Mouse (Mus musculus): ENCODE measurements around the gene Hist1h3a. TPM values are rescaled to one million over a fixed set of nuclear protein-coding genes. Genes with fewer than 3 reads are reported as not detected.
A peak's percentile ranks its signal among the peaks of the same experiment; 100 is the strongest.
"Not testable (repeated sequence)": the region's sequence is repeated elsewhere in the genome, so short reads cannot be mapped to it uniquely, and the experiment has no call there.

Gene Hist1h3a
- 2.9 and 5.4 TPM in 2 replicates for polyA plus RNA-seq (2014; fragmentation: Nextera tagmentation; extraction: Ambion mirVana)

- not testable (repeated sequence) for H3K36me3 ChIP-seq (ENCODE audit: control insufficient read depth, insufficient read depth, low read length); H3K27me3 ChIP-seq (ENCODE audit: control insufficient read depth, insufficient read depth, low read length); H3K9me3 ChIP-seq (ENCODE audit: control insufficient read depth, low read length); H3K4me1 ChIP-seq (replicated peaks; ENCODE audit: control insufficient read depth, insufficient read depth, low read length)
- 1% methylated on average over 25 of the region's 52 CpGs for WGBS
- DNase-seq (ENCODE audit: low spot score) (peak; percentile 79), ATAC-seq (replicated peaks; ENCODE audit: low FRiP score) (peak; percentile 62)
- Histone ChIP-seq H3K4me2 (ENCODE audit: low read depth, low read length, severe bottlenecking) (peak within 1 kb of the TSS; percentile 74), H3K4me3 (ENCODE audit: low read depth, low read length) (peak within 1 kb of the TSS; percentile 55), H3K9ac (ENCODE audit: low read length) (peak within 1 kb of the TSS; percentile 77), H3K27ac (ENCODE audit: low read depth, low read length) (peak within 1 kb of the TSS; percentile 95)
Observed at GRCm38 (mm10) chr13:23761871-23762821, at the start of gene Hist1h3a. Gene Hist1h3a (minus strand): TSS chr13:23762386.

GRCm38 (mm10) chr13:23806422-23807052, 44.4 kb upstream of the Hist1h3a start, which contains the start of gene Slc17a2:
Gene Slc17a2 (plus strand): TSS chr13:23806993.
- 88% methylated on average over 15 of the region's 15 CpGs for WGBS
- DNase-seq (ENCODE audit: low spot score) (no peak), ATAC-seq (replicated peaks; ENCODE audit: low FRiP score) (no peak)
- no peaks in the 10 kb centered on the region for H3K9me3 ChIP-seq (ENCODE audit: control insufficient read depth, low read length)
- H3K27me3 ChIP-seq (ENCODE audit: control insufficient read depth, insufficient read depth, low read length) = no peaks in the 10 kb centered on the region
- H3K4me1 ChIP-seq (replicated peaks; ENCODE audit: control insufficient read depth, insufficient read depth, low read length) = no peaks in the 10 kb centered on the region
- no peak within 1 kb of the TSS for H3K4me3 ChIP-seq (ENCODE audit: low read depth, low read length)
- H3K4me2 ChIP-seq (ENCODE audit: low read depth, low read length, severe bottlenecking) = no peak within 1 kb of the TSS
- H3K9ac ChIP-seq (ENCODE audit: low read length) = no peak within 1 kb of the TSS
- no peak within 1 kb of the TSS for H3K27ac ChIP-seq (ENCODE audit: low read depth, low read length)
- no peaks in the 10 kb centered on the region for H3K36me3 ChIP-seq (ENCODE audit: control insufficient read depth, insufficient read depth, low read length)

- no peak overlapping the region for H3K4me3 ChIP-seq (ENCODE audit: low read depth, low read length)
- no peak overlapping the region for H3K4me2 ChIP-seq (ENCODE audit: low read depth, low read length, severe bottlenecking)
- H3K36me3 ChIP-seq (ENCODE audit: control insufficient read depth, insufficient read depth, low read length) = no peaks in the 10 kb centered on the region
- no peak for ATAC-seq (replicated peaks; ENCODE audit: low FRiP score)
- H3K27me3 ChIP-seq (ENCODE audit: control insufficient read depth, insufficient read depth, low read length) = no peaks in the 10 kb centered on the region
- no peak for DNase-seq (ENCODE audit: low spot score)
- WGBS = 87% methylated on average over 2 of the region's 2 CpGs
- H3K9ac ChIP-seq (ENCODE audit: low read length) = no peak overlapping the region
- H3K9me3 ChIP-seq (ENCODE audit: control insufficient read depth, low read length) = no peaks in the 10 kb centered on the region
- H3K27ac ChIP-seq (ENCODE audit: low read depth, low read length) = no peak overlapping the region
- no peaks in the 10 kb centered on the region for H3K4me1 ChIP-seq (replicated peaks; ENCODE audit: control insufficient read depth, insufficient read depth, low read length)
Observed at GRCm38 (mm10) chr13:23804532-23804931, 42.3 kb upstream of the Hist1h3a start.

GRCm38 (mm10) chr13:23799405-23799804, 37.2 kb upstream of the Hist1h3a start:
- no peak for DNase-seq (ENCODE audit: low spot score)
- no peak overlapping the region for H3K27ac ChIP-seq (ENCODE audit: low read depth, low read length)
- WGBS = 91% methylated on average over 5 of the region's 5 CpGs
- H3K4me2 ChIP-seq (ENCODE audit: low read depth, low read length, severe bottlenecking) = no peak overlapping the region
- H3K4me1 ChIP-seq (replicated peaks; ENCODE audit: control insufficient read depth, insufficient read depth, low read length) = no peaks in the 10 kb centered on the region
- no peaks in the 10 kb centered on the region for H3K27me3 ChIP-seq (ENCODE audit: control insufficient read depth, insufficient read depth, low read length)
- no peaks in the 10 kb centered on the region for H3K36me3 ChIP-seq (ENCODE audit: control insufficient read depth, insufficient read depth, low read length)
- H3K9me3 ChIP-seq (ENCODE audit: control insufficient read depth, low read length) = no peaks in the 10 kb centered on the region
- no peak overlapping the region for H3K4me3 ChIP-seq (ENCODE audit: low read depth, low read length)
- ATAC-seq (replicated peaks; ENCODE audit: low FRiP score) = no peak
- H3K9ac ChIP-seq (ENCODE audit: low read length) = no peak overlapping the region

GRCm38 (mm10) chr13:23792520-23792919, 30.3 kb upstream of the Hist1h3a start:
- Histone ChIP-seq H3K9ac (ENCODE audit: low read length) (no peak overlapping the region), H3K4me2 (ENCODE audit: low read depth, low read length, severe bottlenecking) (no peak overlapping the region), H3K27ac (ENCODE audit: low read depth, low read length) (no peak overlapping the region), H3K36me3 (ENCODE audit: control insufficient read depth, insufficient read depth, low read length) (no peaks in the 10 kb centered on the region), H3K4me1 (replicated peaks; ENCODE audit: control insufficient read depth, insufficient read depth, low read length) (no peaks in the 10 kb centered on the region), H3K27me3 (ENCODE audit: control insufficient read depth, insufficient read depth, low read length) (no peaks in the 10 kb centered on the region), H3K9me3 (ENCODE audit: control insufficient read depth, low read length) (no peaks in the 10 kb centered on the region), H3K4me3 (ENCODE audit: low read depth, low read length) (no peak overlapping the region)
- ATAC-seq (replicated peaks; ENCODE audit: low FRiP score) (no peak), DNase-seq (ENCODE audit: low spot score) (no peak)
- WGBS = 47% methylated on average over 2 of the region's 2 CpGs

- H3K4me3 ChIP-seq (ENCODE audit: low read depth, low read length) = no peak overlapping the region
- no peaks in the 10 kb centered on the region for H3K27me3 ChIP-seq (ENCODE audit: control insufficient read depth, insufficient read depth, low read length)
- H3K4me1 ChIP-seq (replicated peaks; ENCODE audit: control insufficient read depth, insufficient read depth, low read length) = no peaks in the 10 kb centered on the region
- ATAC-seq (replicated peaks; ENCODE audit: low FRiP score) (no peak), DNase-seq (ENCODE audit: low spot score) (no peak)
- H3K36me3 ChIP-seq (ENCODE audit: control insufficient read depth, insufficient read depth, low read length) = no peaks in the 10 kb centered on the region
- no peak overlapping the region for H3K9ac ChIP-seq (ENCODE audit: low read length)
- no peak overlapping the region for H3K27ac ChIP-seq (ENCODE audit: low read depth, low read length)
- 87% methylated on average over 4 of the region's 4 CpGs for WGBS
- H3K4me2 ChIP-seq (ENCODE audit: low read depth, low read length, severe bottlenecking) = no peak overlapping the region
- H3K9me3 ChIP-seq (ENCODE audit: control insufficient read depth, low read length) = no peaks in the 10 kb centered on the region
Observed at GRCm38 (mm10) chr13:23779025-23779424, 16.8 kb upstream of the Hist1h3a start.

- Histone ChIP-seq H3K9ac (ENCODE audit: low read length) (no peak overlapping the region), H3K4me1 (replicated peaks; ENCODE audit: control insufficient read depth, insufficient read depth, low read length) (no peaks in the 10 kb centered on the region), H3K4me3 (ENCODE audit: low read depth, low read length) (no peak overlapping the region), H3K27ac (ENCODE audit: low read depth, low read length) (no peak overlapping the region), H3K4me2 (ENCODE audit: low read depth, low read length, severe bottlenecking) (no peak overlapping the region), H3K9me3 (ENCODE audit: control insufficient read depth, low read length) (no peaks in the 10 kb centered on the region), H3K36me3 (ENCODE audit: control insufficient read depth, insufficient read depth, low read length) (no peaks in the 10 kb centered on the region), H3K27me3 (ENCODE audit: control insufficient read depth, insufficient read depth, low read length) (no peaks in the 10 kb centered on the region)
- no peak for ATAC-seq (replicated peaks; ENCODE audit: low FRiP score)
- WGBS = 89% methylated on average over 7 of the region's 7 CpGs
- no peak for DNase-seq (ENCODE audit: low spot score)
Observed at GRCm38 (mm10) chr13:23778339-23778738, 16.2 kb upstream of the Hist1h3a start.

GRCm38 (mm10) chr13:23772561-23773313, 10.6 kb upstream of the Hist1h3a start:
- H3K4me1 ChIP-seq (replicated peaks; ENCODE audit: control insufficient read depth, insufficient read depth, low read length) = 0 out of 2 replicates have a peak, but pooled peaks cover 2% of the 10 kb centered on the region
- peak; percentile 91 for ATAC-seq (replicated peaks; ENCODE audit: low FRiP score)
- no peak overlapping the region for H3K9ac ChIP-seq (ENCODE audit: low read length)
- H3K36me3 ChIP-seq (ENCODE audit: control insufficient read depth, insufficient read depth, low read length) = no peaks in the 10 kb centered on the region
- H3K27me3 ChIP-seq (ENCODE audit: control insufficient read depth, insufficient read depth, low read length) = no peaks in the 10 kb centered on the region
- 26% methylated on average over 21 of the region's 21 CpGs for WGBS
- peak overlapping the region; percentile 26; the same call in 1 of the 2 replicates for H3K4me2 ChIP-seq (ENCODE audit: low read depth, low read length, severe bottlenecking)
- no peak overlapping the region for H3K4me3 ChIP-seq (ENCODE audit: low read depth, low read length)
- no peak overlapping the region for H3K27ac ChIP-seq (ENCODE audit: low read depth, low read length)
- peak; percentile 69 for DNase-seq (ENCODE audit: low spot score)
- H3K9me3 ChIP-seq (ENCODE audit: control insufficient read depth, low read length) = no peaks in the 10 kb centered on the region
